In genomic region chr1:125123861-125124260, GRCm38 (mm10) we compare ENCODE assay signal across 17 mouse cellular contexts.
"Had no signal": no experiment of that assay in that cellular context is flagged by ENCODE, and none has a peak within 500 bp of the region (broad histone marks: within the 10 kb centered on the region; RNA-seq: fewer than 3 reads in every experiment).

No protein-coding gene starts in this region.

- H3K9me3 ChIP-seq: limb, embryonic 15.5 days; liver, embryonic 13.5 days; megakaryocyte, embryonic 14.5 days; midbrain, embryonic 12.5 days; neural tube, embryonic 13.5 days had no signal

- H3K4me2 ChIP-seq: limb, embryonic 15.5 days; liver, embryonic 13.5 days; midbrain, embryonic 12.5 days; neural tube, embryonic 13.5 days had no signal

- H3K27me3 ChIP-seq: limb, embryonic 15.5 days; liver, embryonic 13.5 days; megakaryocyte, embryonic 14.5 days; midbrain, embryonic 12.5 days; neural tube, embryonic 13.5 days had no signal

- DNase-seq: kidney, adult 9 months; kidney, postnatal 36 days; liver, embryonic 13.5 days; liver, postnatal 0 days; retina, postnatal 1 day; right cerebral cortex, postnatal 4 days; spleen, adult 18-20 months; thymus, adult 2 months; thymus, postnatal 25 days had no signal

- H3K4me1 ChIP-seq: limb, embryonic 15.5 days; liver, embryonic 13.5 days; megakaryocyte, embryonic 14.5 days; midbrain, embryonic 12.5 days; neural tube, embryonic 13.5 days had no signal

- H3K9ac ChIP-seq: limb, embryonic 15.5 days; liver, embryonic 13.5 days; liver, postnatal 0 days; midbrain, embryonic 12.5 days; neural tube, embryonic 13.5 days had no signal

- H3K27ac ChIP-seq: kidney, postnatal 0 days; limb, embryonic 15.5 days; liver, embryonic 13.5 days; macrophage; midbrain, embryonic 12.5 days; neural tube, embryonic 13.5 days had no signal

- H3K4me3 ChIP-seq: limb, embryonic 15.5 days; liver, embryonic 13.5 days; megakaryocyte, embryonic 14.5 days; midbrain, embryonic 12.5 days; neural tube, embryonic 13.5 days had no signal

- ATAC-seq: intestine, postnatal 0 days; liver, postnatal 0 days; midbrain, embryonic 16.5 days had no signal

- H3K36me3 ChIP-seq: limb, embryonic 15.5 days; liver, embryonic 13.5 days; midbrain, embryonic 12.5 days; neural tube, embryonic 13.5 days had no signal
